Mouse (Mus musculus) kidney, adult 2 months (tissue): Measurements from ENCODE around the gene Pitpnm3.

Experiments
- CTCF ChIP-seq: fragments of 200-500 bp; conservative IDR thresholded peaks from 2 replicates; pipeline ENCODE4 v1.5.1; 2011; ENCODE audit warnings: low read depth, mild to moderate bottlenecking, control low read depth, low read length, moderate library complexity, mixed read lengths; ENCODE audit not compliant: insufficient read depth, insufficient read length
- POLR2A ChIP-seq: fragments of 200-500 bp; IDR thresholded peaks from one replicate; pipeline ENCODE4 v1.6.1; 2011; ENCODE audit warnings: low read depth, low read length, control low read depth

DNA sequence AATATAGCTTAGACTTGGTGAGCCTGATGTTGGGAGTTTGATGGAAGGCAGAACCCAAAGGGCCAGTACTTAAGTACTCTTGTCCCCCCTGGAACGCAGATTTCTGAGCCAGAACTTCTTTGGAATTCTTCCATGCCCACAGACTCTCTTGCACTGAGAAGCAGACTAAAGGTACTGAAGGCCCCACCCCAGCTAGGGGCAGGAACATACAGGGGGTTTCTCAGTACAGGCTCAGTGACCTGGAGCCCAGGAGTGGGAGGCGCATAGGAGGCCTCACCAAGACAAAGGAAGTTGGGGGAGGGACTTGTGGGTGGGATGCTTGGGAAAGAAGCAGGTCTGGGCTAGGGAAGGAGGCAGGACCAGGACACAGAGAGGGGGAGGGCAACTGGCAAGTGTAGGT is 15.5 kb upstream of the Pitpnm3 start:
- TF ChIP-seq POLR2A (no peak), CTCF (no peak)
